21 mouse cellular contexts compared by ENCODE assay signal in the genomic region with DNA sequence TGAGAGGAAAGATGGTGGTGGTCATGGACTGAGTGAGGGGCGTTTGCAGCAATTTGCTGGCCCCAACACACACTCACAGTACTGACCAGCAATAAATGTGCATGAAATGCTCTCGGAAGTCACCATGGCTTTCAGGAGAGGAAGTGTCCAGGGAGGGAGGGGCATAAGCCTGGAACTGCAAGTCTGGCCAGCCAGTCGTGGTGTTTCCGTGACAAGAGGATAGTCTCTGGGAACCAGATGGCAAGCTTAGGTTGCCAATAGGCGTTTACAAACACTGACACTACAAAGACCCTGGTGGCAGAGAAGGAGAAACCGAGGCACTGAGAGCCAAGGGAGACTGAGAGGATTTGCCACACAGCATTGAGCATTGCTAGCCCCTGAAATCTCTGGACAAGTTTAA.
DNase-seq lines count a peak whose midpoint lies in the region; ATAC-seq and TF ChIP-seq lines count a peak whose summit lies in the region.
"Had no signal": no experiment of that assay in that cellular context is flagged by ENCODE, and none has a peak within 500 bp of the region (broad histone marks: within the 10 kb centered on the region; RNA-seq: fewer than 3 reads in every experiment).

No protein-coding gene starts in this region.

- no peaks in the 10 kb centered on the region for H3K36me3 ChIP-seq in heart, embryonic 12.5 days
- no peaks in the 10 kb centered on the region for H3K36me3 ChIP-seq in kidney, adult 2 months (ENCODE audit: control insufficient read depth, insufficient read depth, low read length)
- no peaks in the 10 kb centered on the region for H3K36me3 ChIP-seq in myocyte (ENCODE audit: control insufficient read depth, insufficient read depth)
- H3K36me3 ChIP-seq: forebrain, embryonic 12.5 days; hindbrain, embryonic 13.5 days had no signal

- H3K4me3 ChIP-seq in heart, embryonic 12.5 days: no peak overlapping the region
- no peak overlapping the region for H3K4me3 ChIP-seq in kidney, adult 2 months (ENCODE audit: insufficient read depth, low read depth, low read length)
- H3K4me3 ChIP-seq in myocyte: peak overlapping the region; percentile 22
- H3K4me3 ChIP-seq: forebrain, embryonic 12.5 days; hindbrain, embryonic 13.5 days had no signal

- no peak overlapping the region for H3K9ac ChIP-seq in heart, embryonic 12.5 days
- H3K9ac ChIP-seq: forebrain, embryonic 12.5 days; hindbrain, embryonic 13.5 days had no signal

- H3ac ChIP-seq in myocyte (ENCODE audit: control insufficient read depth, insufficient read length): no peak overlapping the region

- DNase-seq in heart, postnatal 4 days: no peak
- no peak for DNase-seq in kidney, adult 2 months
- DNase-seq in kidney, adult 18-20 months: no peak
- peak; percentile 1 for DNase-seq in ovary, postnatal 36 days (ENCODE audit: low spot score)
- no peak for DNase-seq in ovary, adult 18-20 months (ENCODE audit: low spot score)
- no peak for DNase-seq in right cerebral cortex, postnatal 14 days
- DNase-seq: adrenal gland, postnatal 36 days; B cell, adult 2 months; cerebellum, adult 18-20 months; gastrocnemius, postnatal 10 days; kidney, postnatal 36 days; layer of hippocampus, adult 9-11 months; thymus, postnatal 14 days had no signal

- H3K27ac ChIP-seq in heart, embryonic 12.5 days (ENCODE audit: poor library complexity, severe bottlenecking): no peak overlapping the region
- H3K27ac ChIP-seq in kidney, adult 2 months (ENCODE audit: insufficient read depth, low read depth, low read length): peak overlapping the region; percentile 49
- H3K27ac ChIP-seq: forebrain, embryonic 12.5 days; hindbrain, embryonic 13.5 days had no signal

- peaks cover 41% of the 10 kb centered on the region for H3K4me1 ChIP-seq in heart, embryonic 12.5 days (replicated peaks)
- H3K4me1 ChIP-seq in kidney, adult 2 months (ENCODE audit: control insufficient read depth, insufficient read depth, low read length): peaks cover 67% of the 10 kb centered on the region

- 34% methylated on average over 6 of the region's 6 CpGs for WGBS in heart, embryonic 12.5 days
- WGBS in kidney, adult 2 months: 67% methylated on average over 6 of the region's 6 CpGs

- TF ChIP-seq CTCF in kidney, adult 2 months (conservative IDR thresholded peaks at IDR 0.05; ENCODE audit: insufficient read depth, insufficient read length, low read depth, low read length): no peak

- TF ChIP-seq POLR2A in kidney, adult 2 months (IDR thresholded peaks at IDR 0.05; ENCODE audit: low read depth, low read length): no peak
- TF ChIP-seq POLR2A in myocyte (IDR thresholded peaks at IDR 0.05; ENCODE audit: insufficient read length, low read depth): no peak

- H3K27me3 ChIP-seq in heart, embryonic 12.5 days (replicated peaks): peaks cover 3% of the 10 kb centered on the region
- no peaks in the 10 kb centered on the region for H3K27me3 ChIP-seq in kidney, adult 2 months (replicated peaks; ENCODE audit: control insufficient read depth, insufficient read depth, low read length)
- H3K27me3 ChIP-seq in myocyte (ENCODE audit: control insufficient read depth, insufficient read depth, insufficient read length): no peaks in the 10 kb centered on the region

- 0 out of 2 replicates have a peak overlapping the region, but pooled peaks have one; percentile 5 for H3K4me2 ChIP-seq in heart, embryonic 12.5 days
- H3K4me2 ChIP-seq in myocyte (ENCODE audit: low read depth): peak overlapping the region; percentile 84
- H3K4me2 ChIP-seq: forebrain, embryonic 12.5 days; hindbrain, embryonic 13.5 days; liver, embryonic 11.5 days had no signal

- ATAC-seq in heart, embryonic 12.5 days (ENCODE audit: insufficient number of reproducible peaks, low FRiP score): no peak
- ATAC-seq: intestine, embryonic 16.5 days; lung, postnatal 0 days; midbrain, embryonic 16.5 days had no signal

- peaks cover 10% of the 10 kb centered on the region for H3K79me2 ChIP-seq in myocyte (ENCODE audit: control insufficient read depth, insufficient read depth)

- 0 out of 2 replicates have a peak, but pooled peaks cover 7% of the 10 kb centered on the region for H3K9me3 ChIP-seq in heart, embryonic 12.5 days (replicated peaks)
- H3K9me3 ChIP-seq: forebrain, embryonic 12.5 days; hindbrain, embryonic 13.5 days had no signal

TF ChIP-seq in myocyte, 11 proteins besides CTCF, POLR2A, EP300 and RAD21:
- no peak for TF ChIP-seq TCF3 (IDR thresholded peaks at IDR 0.05; ENCODE audit: insufficient read length, low read depth)
- TF ChIP-seq TCF12 (IDR thresholded peaks at IDR 0.05; ENCODE audit: insufficient read depth, poor library complexity, severe bottlenecking): no peak
- TF ChIP-seq POLR2AphosphoS2 (IDR thresholded peaks at IDR 0.05; ENCODE audit: insufficient read length, low read depth): no peak
- no peak for TF ChIP-seq MYOD1 (IDR thresholded peaks at IDR 0.05; ENCODE audit: control insufficient read depth in 1 of 3, insufficient read length in 2 of 3, low read depth in 2 of 3)
- no peak for TF ChIP-seq USF1 (IDR thresholded peaks at IDR 0.05; ENCODE audit: low read depth)
